Mouse (Mus musculus): ENCODE results near the gene Hspa1a.

DNA sequence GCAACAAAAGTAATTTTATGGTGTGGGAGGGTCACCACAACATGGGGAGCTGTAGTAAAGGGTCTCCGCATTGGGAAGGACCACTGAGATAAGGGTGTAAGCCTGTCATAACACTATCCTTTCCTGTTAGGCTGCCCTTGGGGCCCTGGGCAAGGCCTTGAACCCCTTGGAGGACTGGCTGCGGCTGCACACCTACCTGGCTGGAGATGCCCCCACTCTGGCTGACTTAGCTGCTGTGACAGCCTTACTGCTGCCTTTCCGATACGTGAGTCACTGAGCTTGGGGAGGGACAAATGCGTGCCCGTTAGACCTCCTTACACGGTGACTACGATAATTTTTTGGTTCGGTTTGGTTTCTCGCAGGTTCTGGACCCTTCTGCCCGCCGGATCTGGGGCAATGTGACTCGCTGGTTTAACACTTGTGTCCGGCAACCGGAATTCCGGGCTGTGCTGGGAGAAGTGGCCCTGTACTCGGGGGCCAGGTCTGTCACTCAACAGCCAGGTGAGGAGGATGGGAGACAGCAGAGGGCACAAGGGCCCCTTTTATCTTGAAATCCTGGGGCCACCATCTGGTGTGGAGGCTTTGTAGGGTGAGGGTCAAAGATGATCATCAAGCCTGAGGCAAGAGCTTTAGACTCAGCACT is 32.2 kb upstream of the Hspa1a start:
- TF ChIP-seq CTCF (IDR thresholded peaks at IDR 0.05; ENCODE audit: control insufficient read depth, insufficient read depth, insufficient replicate concordance, low read depth, low read length): no peak
- TF ChIP-seq POLR2A (IDR thresholded peaks at IDR 0.05; ENCODE audit: control insufficient read depth, low read depth, low read length): no peak
